16 mouse cellular contexts compared by ENCODE assay signal in the genomic region with DNA sequence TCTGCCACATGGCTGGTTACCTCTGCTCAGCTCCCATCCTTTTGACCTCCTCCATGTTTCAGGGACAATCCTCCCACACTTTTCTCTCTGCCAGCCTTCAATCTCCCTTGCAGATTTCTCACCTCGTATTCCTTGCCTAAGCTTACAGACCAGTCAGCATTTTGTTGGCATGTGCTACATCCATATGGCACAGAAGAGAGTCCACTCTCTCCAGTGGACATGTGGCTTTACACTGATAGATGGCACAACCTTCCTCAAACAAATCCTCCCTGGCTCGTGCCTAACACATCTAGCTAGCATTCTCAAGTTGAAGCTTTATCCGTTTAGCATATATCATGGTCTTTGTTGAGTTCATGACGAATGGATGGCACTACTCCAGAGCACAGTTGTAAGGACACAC.
"Had no signal": no experiment of that assay in that cellular context is flagged by ENCODE, and none has a peak within 500 bp of the region (broad histone marks: within the 10 kb centered on the region; RNA-seq: fewer than 3 reads in every experiment).

No protein-coding gene starts in this region.

- DNase-seq: kidney, postnatal 14 days; liver; liver, embryonic 13.5 days; liver, postnatal 0 days; lung, postnatal 14 days; right cerebral cortex, adult 18-20 months; right cerebral cortex, postnatal 25 days; thymus, postnatal 36 days had no signal

- H3K9me3 ChIP-seq: kidney, embryonic 15.5 days; limb, embryonic 12.5 days; liver, embryonic 13.5 days; lung, embryonic 15.5 days; megakaryocyte, embryonic 14.5 days; midbrain, embryonic 12.5 days had no signal

- H3K27ac ChIP-seq: kidney, embryonic 15.5 days; limb, embryonic 12.5 days; liver, embryonic 13.5 days; lung, embryonic 15.5 days; macrophage; midbrain, embryonic 12.5 days; neural tube, embryonic 15.5 days had no signal

- H3K4me3 ChIP-seq: kidney, embryonic 15.5 days; limb, embryonic 12.5 days; liver, embryonic 13.5 days; lung, embryonic 15.5 days; megakaryocyte, embryonic 14.5 days; midbrain, embryonic 12.5 days; myocyte; neural tube, embryonic 15.5 days had no signal

- H3K27me3 ChIP-seq: kidney, embryonic 15.5 days; liver, embryonic 13.5 days; lung, embryonic 15.5 days; megakaryocyte, embryonic 14.5 days; midbrain, embryonic 12.5 days; neural tube, embryonic 15.5 days had no signal

- H3K4me2 ChIP-seq: kidney, embryonic 15.5 days; limb, embryonic 12.5 days; liver, embryonic 13.5 days; lung, embryonic 15.5 days; midbrain, embryonic 12.5 days; neural tube, embryonic 15.5 days had no signal

- H3K36me3 ChIP-seq: kidney, embryonic 15.5 days; limb, embryonic 12.5 days; liver, embryonic 13.5 days; lung, embryonic 15.5 days; midbrain, embryonic 12.5 days; neural tube, embryonic 15.5 days had no signal

- H3K9ac ChIP-seq: kidney, embryonic 15.5 days; limb, embryonic 12.5 days; liver, embryonic 13.5 days; liver, postnatal 0 days; lung, embryonic 15.5 days; midbrain, embryonic 12.5 days; neural tube, embryonic 15.5 days had no signal

- ATAC-seq: liver, postnatal 0 days had no signal

- H3K4me1 ChIP-seq: kidney, embryonic 15.5 days; limb, embryonic 12.5 days; liver, embryonic 13.5 days; lung, embryonic 15.5 days; midbrain, embryonic 12.5 days; neural tube, embryonic 15.5 days had no signal
